In the genomic region with DNA sequence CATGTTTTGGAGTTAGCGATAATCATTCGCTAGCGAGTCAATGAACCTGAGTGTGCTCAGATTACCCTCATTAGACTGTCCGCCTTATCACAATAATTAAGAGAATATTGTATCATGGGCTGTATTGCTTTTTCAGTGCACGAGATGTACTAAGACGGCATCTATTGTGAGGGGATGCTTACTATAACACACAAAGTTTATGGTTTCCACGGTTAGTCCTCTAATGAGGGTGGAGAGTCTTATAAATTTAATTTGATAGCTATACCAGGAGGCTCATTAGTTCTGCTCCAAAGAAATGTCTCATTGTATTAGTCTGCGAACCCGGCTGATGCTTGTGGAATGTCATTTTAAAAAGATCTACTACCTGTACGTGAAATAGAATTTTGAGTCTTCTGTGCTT, we compare ENCODE assay signal across 26 mouse cellular contexts.
"Had no signal": no experiment of that assay in that cellular context is flagged by ENCODE, and none has a peak within 500 bp of the region (broad histone marks: within the 10 kb centered on the region; RNA-seq: fewer than 3 reads in every experiment).

No protein-coding gene starts in this region.

- H3K4me1 ChIP-seq: heart, embryonic 13.5 days; heart, embryonic 15.5 days; hindbrain, embryonic 15.5 days; kidney, embryonic 15.5 days; limb, embryonic 10.5 days; limb, embryonic 12.5 days had no signal

- H3K9ac ChIP-seq: heart, embryonic 13.5 days; heart, embryonic 15.5 days; hindbrain, embryonic 15.5 days; kidney, embryonic 15.5 days; limb, embryonic 12.5 days had no signal

- ATAC-seq: hindbrain, postnatal 0 days; intestine, embryonic 16.5 days had no signal

- DNase-seq: gastrocnemius, postnatal 14 days; gastrocnemius, postnatal 36 days; heart, adult 11 months; heart, adult 2 months; heart, postnatal 14 days; heart, postnatal 36 days; kidney, adult 11 months; kidney, adult 2 months; kidney, adult 9 months; kidney, postnatal 14 days; kidney, postnatal 36 days; layer of hippocampus, adult 9-11 months; layer of hippocampus, postnatal 36 days; liver had no signal

- H3K4me3 ChIP-seq: heart, adult 2 months; heart, embryonic 13.5 days; heart, embryonic 15.5 days; hindbrain, embryonic 15.5 days; kidney, embryonic 15.5 days; left cerebral cortex, adult 2 months; limb, embryonic 10.5 days; limb, embryonic 12.5 days had no signal

- H3K36me3 ChIP-seq: heart, embryonic 15.5 days; hindbrain, embryonic 15.5 days; kidney, embryonic 15.5 days; limb, embryonic 10.5 days; limb, embryonic 12.5 days had no signal

- H3K27me3 ChIP-seq: heart, embryonic 13.5 days; heart, embryonic 15.5 days; hindbrain, embryonic 15.5 days; kidney, embryonic 15.5 days; limb, embryonic 12.5 days had no signal

- H3K27ac ChIP-seq: heart, adult 2 months; heart, embryonic 13.5 days; heart, embryonic 15.5 days; hindbrain, embryonic 15.5 days; hindbrain, postnatal 0 days; kidney, embryonic 15.5 days; kidney, postnatal 0 days; left cerebral cortex, adult 2 months; limb, embryonic 10.5 days; limb, embryonic 12.5 days had no signal

- H3K9me3 ChIP-seq: heart, embryonic 13.5 days; heart, embryonic 15.5 days; hindbrain, embryonic 15.5 days; kidney, embryonic 15.5 days; limb, embryonic 10.5 days; limb, embryonic 12.5 days had no signal

- H3K4me2 ChIP-seq: heart, embryonic 11.5 days; heart, embryonic 13.5 days; heart, embryonic 15.5 days; hindbrain, embryonic 15.5 days; kidney, embryonic 15.5 days; limb, embryonic 12.5 days; liver, embryonic 11.5 days had no signal
